Mouse (Mus musculus) heart, adult 2 months (tissue): ENCODE measurements around the gene Dab2.

Source experiments
- CTCF ChIP-seq: fragments of 200-600 bp; IDR thresholded peaks from 2 replicates; pipeline ENCODE4 v1.8.1; 2022; ENCODE audit warnings: antibody characterized with exemption, mild to moderate bottlenecking, moderate library complexity
- EP300 ChIP-seq: fragments of 200-500 bp; IDR thresholded peaks from 2 replicates; pipeline ENCODE4 v1.6.1; 2011; ENCODE audit warnings: low read depth, low read length, control low read depth; ENCODE audit not compliant: insufficient read depth
- POLR2A ChIP-seq: fragments of 200-500 bp; IDR thresholded peaks from 2 replicates; pipeline ENCODE4 v1.6.1; 2011; ENCODE audit warnings: mild to moderate bottlenecking, low read depth, low read length, control low read depth; ENCODE audit not compliant: insufficient read depth

DNA sequence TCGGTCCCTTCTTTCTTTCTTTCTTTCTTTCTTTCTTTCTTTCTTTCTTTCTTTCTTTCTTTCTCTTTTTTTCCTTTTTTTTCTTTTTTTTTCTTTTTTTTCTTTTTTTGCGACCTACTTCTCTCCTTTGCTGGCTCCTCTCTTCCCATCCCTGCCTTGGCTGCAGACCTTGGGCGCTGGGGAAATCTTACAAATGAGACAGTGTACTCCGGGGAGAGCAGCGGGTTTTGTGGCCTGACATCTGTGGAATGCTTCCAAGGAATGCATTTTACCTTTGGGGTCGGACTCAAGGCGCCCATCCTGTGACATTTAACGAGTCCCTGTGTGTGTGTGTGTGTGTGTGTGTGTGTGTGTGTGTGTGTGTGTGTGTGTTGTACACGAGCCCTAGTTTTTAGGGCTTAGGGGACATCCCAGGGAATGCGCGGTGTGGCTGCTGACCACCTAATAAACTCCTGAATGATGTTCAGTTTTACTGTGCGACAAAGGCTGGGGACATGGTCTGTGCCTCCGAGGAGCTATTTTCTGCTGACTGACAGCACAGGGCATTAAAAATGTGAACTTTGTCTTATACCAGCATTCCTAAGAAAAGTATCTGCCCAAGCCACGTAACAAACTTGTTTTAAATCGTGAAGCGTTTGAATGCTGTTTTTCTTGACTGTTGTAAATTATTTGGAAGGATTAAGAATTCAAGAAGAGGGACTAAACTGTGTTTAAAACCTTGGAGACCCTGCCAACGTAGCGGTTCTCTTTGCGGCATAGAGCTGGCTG is 87.6 kb downstream of the Dab2 start:
- no peak for TF ChIP-seq CTCF
- TF ChIP-seq EP300 = no peak
- TF ChIP-seq POLR2A = no peak
